Mouse (Mus musculus): ENCODE measurements at regions not wholly inside any gene's neighbourhood (a gene's known extent, or its start where the extent isn't known, plus 50 kb on each side); places are given as distances from the start of the nearest gene placed in this dataset.

DNA sequence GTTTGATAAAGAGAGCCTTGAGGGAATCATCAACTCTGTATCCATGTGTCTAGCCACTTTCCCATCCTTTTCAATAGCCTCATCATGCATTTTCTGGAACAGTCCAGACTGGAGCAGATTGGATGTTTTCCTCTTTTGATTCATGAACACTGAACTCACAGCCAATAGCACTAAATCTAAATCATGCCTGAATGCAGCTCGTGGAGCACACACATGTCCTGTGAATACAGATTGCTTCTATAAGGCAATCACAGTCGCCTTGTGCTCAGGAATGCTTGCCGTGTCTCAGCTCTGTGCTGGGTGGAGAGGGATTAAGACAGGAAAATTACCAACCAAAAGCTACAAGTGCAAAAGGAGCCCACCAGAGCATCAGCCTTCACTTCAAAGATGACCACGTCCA lies 100.9 kb upstream of the Spin1 start:
- no peak overlapping the region for H3K4me2 ChIP-seq (ENCODE audit: low read depth, low read length, poor library complexity, severe bottlenecking)
- H3K27ac ChIP-seq (ENCODE audit: low read depth, low read length): no peak overlapping the region
- H3K9me3 ChIP-seq (ENCODE audit: low read length): no peaks in the 10 kb centered on the region
- DNase-seq (ENCODE audit: low spot score): peak; percentile 33
- 70% methylated on average over 4 of the region's 4 CpGs for WGBS
- no peak overlapping the region for H3K4me3 ChIP-seq (ENCODE audit: low read depth, low read length)
- no peak for ATAC-seq (ENCODE audit: low FRiP score)
- no peak overlapping the region for H3K9ac ChIP-seq (replicated peaks; ENCODE audit: low read length, poor library complexity, severe bottlenecking)
- H3K27me3 ChIP-seq (ENCODE audit: insufficient read depth, low read length): no peaks in the 10 kb centered on the region
- H3K4me1 ChIP-seq (ENCODE audit: insufficient read depth, low read length): no peaks in the 10 kb centered on the region
- TF ChIP-seq CTCF (IDR thresholded peaks at IDR 0.05): no peak
- H3K36me3 ChIP-seq (ENCODE audit: insufficient read depth, low read length): no peaks in the 10 kb centered on the region

DNA sequence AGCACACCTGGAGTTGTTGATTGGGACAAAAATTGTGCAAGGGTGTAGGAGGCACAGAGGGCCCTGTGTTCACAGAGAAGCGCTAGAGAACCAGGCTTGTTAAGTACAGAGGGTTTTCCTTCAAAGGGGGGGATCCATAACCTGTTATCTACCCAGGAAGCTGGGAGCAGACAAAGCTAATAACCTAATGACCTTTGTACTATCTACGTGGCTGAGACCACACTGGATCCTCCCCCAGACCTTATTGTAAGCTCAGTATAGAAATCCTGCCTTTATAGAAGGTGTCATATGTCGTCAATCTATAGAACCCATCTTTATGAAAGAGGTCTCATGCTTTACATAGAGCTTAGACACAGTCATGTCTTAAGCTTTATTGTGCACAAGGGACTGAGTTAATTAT lies 95.9 kb upstream of the Spin1 start:
- no peak for TF ChIP-seq CTCF (IDR thresholded peaks at IDR 0.05)
- WGBS: 66% methylated on average over 3 of the region's 3 CpGs
- H3K4me1 ChIP-seq (ENCODE audit: insufficient read depth, low read length): no peaks in the 10 kb centered on the region

DNA sequence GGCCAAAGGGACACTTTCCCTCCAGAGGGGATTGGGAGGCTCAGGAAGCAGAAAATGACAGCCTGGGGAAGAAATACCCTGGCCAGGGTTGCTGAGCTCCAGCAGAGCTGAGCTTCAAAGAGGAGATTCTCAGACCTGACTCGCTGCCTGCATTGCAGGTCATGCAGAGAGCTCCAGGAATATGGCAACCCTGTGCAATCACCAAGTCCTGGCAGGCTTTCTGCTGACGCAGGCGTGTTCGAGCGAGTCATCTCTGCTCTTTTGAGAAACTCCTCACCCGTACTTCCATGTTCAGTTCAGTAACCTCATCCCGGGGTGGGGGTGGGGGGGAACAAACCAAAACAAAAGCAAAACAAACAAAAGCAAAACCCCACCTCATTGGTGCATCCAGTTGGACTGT lies 89.9 kb upstream of the Spin1 start:
- no peak overlapping the region for H3K9ac ChIP-seq (replicated peaks; ENCODE audit: low read length, poor library complexity, severe bottlenecking)
- no peak overlapping the region for H3K27ac ChIP-seq (ENCODE audit: low read depth, low read length)
- WGBS: 84% methylated on average over 7 of the region's 7 CpGs
- no peak overlapping the region for H3K4me2 ChIP-seq (ENCODE audit: low read depth, low read length, poor library complexity, severe bottlenecking)
- no peak overlapping the region for H3K4me3 ChIP-seq (ENCODE audit: low read depth, low read length)
- no peaks in the 10 kb centered on the region for H3K27me3 ChIP-seq (ENCODE audit: insufficient read depth, low read length)
- H3K4me1 ChIP-seq (ENCODE audit: insufficient read depth, low read length): no peaks in the 10 kb centered on the region
- H3K36me3 ChIP-seq (ENCODE audit: insufficient read depth, low read length): no peaks in the 10 kb centered on the region
- DNase-seq (ENCODE audit: low spot score) (no peak), ATAC-seq (ENCODE audit: low FRiP score) (no peak)
- TF ChIP-seq CTCF (IDR thresholded peaks at IDR 0.05): no peak
- H3K9me3 ChIP-seq (ENCODE audit: low read length): no peaks in the 10 kb centered on the region

More for the DNA sequence above, 95.9 kb upstream of the Spin1 start:
- no peaks in the 10 kb centered on the region for H3K27me3 ChIP-seq (ENCODE audit: insufficient read depth, low read length)
- ATAC-seq (ENCODE audit: low FRiP score): no peak
- H3K9ac ChIP-seq (replicated peaks; ENCODE audit: low read length, poor library complexity, severe bottlenecking): no peak overlapping the region
- no peaks in the 10 kb centered on the region for H3K36me3 ChIP-seq (ENCODE audit: insufficient read depth, low read length)
- H3K27ac ChIP-seq (ENCODE audit: low read depth, low read length): no peak overlapping the region
- no peak for DNase-seq (ENCODE audit: low spot score)
- H3K4me2 ChIP-seq (ENCODE audit: low read depth, low read length, poor library complexity, severe bottlenecking): no peak overlapping the region
- no peaks in the 10 kb centered on the region for H3K9me3 ChIP-seq (ENCODE audit: low read length)
- no peak overlapping the region for H3K4me3 ChIP-seq (ENCODE audit: low read depth, low read length)

DNA sequence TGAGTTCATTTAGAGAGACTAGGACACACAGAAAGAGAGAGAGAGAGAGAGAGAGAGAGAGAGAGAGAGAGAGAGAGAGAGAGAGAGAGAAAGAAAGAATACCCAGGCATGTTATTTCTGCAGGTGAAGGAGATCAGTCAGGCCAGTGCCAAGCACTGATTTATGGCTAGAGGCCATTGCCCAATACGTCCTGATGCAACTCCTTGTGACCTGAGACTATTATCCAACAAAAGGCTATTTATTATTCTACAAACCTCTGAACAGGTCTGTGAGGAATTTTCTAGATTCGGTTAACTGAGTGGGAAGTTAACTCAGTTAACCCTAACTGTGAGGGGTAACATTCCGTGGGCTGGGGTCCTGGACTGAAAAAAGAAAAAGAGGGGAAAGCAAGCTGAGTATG lies 84.5 kb upstream of the Spin1 start:
- Histone ChIP-seq H3K9me3 (ENCODE audit: low read length) (no peaks in the 10 kb centered on the region), H3K4me3 (ENCODE audit: low read depth, low read length) (no peak overlapping the region), H3K4me2 (ENCODE audit: low read depth, low read length, poor library complexity, severe bottlenecking) (no peak overlapping the region), H3K27ac (ENCODE audit: low read depth, low read length) (no peak overlapping the region), H3K4me1 (ENCODE audit: insufficient read depth, low read length) (no peaks in the 10 kb centered on the region), H3K9ac (replicated peaks; ENCODE audit: low read length, poor library complexity, severe bottlenecking) (no peak overlapping the region), H3K36me3 (ENCODE audit: insufficient read depth, low read length) (no peaks in the 10 kb centered on the region), H3K27me3 (ENCODE audit: insufficient read depth, low read length) (no peaks in the 10 kb centered on the region)
- 93% methylated on average over 3 of the region's 3 CpGs for WGBS
- no peak for TF ChIP-seq CTCF (IDR thresholded peaks at IDR 0.05)
- no peak for DNase-seq (ENCODE audit: low spot score)
- no peak for ATAC-seq (ENCODE audit: low FRiP score)

DNA sequence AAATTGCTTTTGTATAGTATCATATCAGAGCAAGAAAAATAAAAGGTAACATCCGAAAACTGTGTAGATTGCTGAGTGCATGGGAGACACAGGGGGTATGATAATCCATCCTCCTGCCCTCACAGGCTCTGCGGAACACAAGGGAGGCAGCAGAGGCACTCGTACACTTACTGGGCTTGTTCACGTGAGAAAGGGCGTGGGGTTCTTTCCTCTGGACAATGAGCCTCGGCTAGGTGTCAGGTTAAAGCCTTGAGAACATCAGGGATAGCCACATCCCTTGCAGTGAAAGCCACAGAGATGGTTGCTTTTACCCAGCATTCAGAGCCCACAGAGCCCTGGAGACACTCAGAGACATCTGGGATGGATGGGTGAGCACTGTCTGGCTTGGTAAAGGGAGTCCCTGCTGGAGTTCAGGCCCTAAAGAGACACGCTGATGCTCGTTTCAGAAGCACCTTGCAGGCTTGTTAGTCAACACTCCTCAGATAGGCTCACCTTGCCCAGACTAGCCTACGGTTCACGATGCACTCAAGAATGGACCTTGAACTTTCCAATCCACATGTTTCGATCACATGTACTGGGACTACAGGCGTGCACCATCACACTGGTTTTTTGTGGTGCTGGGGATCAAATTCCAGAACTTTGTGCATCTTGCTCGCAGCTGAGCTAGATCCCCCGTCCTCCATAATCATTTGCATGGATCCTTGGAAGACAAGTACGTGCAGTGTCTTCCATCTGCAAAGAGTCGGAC lies 83.5 kb upstream of the Spin1 start:
- H3K4me3 ChIP-seq (ENCODE audit: low read depth, low read length): no peak overlapping the region
- DNase-seq (ENCODE audit: low spot score): no peak
- 79% methylated on average over 16 of the region's 16 CpGs for WGBS

DNA sequence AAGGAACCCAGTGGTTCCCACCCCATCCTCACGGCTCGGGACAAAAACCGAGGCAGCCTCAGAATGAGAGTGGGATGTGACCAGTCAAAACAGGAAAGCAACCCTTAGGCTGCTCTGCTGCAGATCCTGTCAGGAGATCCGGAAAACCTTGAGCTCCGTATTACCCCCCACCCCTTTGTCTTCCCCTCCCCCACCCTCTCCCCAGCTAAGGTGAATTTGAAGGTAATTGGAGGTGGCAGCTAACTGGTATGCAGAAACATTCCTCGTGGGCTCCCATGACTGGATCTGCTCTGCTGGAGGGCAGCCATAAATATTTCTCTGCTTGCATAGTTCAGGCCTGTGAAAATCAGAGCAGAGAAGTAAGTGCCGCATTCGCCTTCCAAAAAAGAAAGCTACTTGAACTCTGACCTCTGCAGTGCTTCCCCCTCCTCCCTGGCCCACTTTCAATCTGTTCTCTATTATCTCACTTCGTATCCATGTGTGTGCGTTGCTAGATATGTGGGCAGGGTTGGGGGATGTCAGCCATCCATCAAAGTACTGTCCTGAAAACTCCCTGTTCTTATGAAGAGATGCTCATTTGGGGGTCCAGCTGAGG lies 82.9 kb upstream of the Spin1 start:
- peak; percentile 10 for DNase-seq (ENCODE audit: low spot score)

More for the DNA sequence above, 83.5 kb upstream of the Spin1 start:
- Histone ChIP-seq H3K4me1 (ENCODE audit: insufficient read depth, low read length) (no peaks in the 10 kb centered on the region), H3K27me3 (ENCODE audit: insufficient read depth, low read length) (no peaks in the 10 kb centered on the region), H3K9me3 (ENCODE audit: low read length) (no peaks in the 10 kb centered on the region), H3K27ac (ENCODE audit: low read depth, low read length) (no peak overlapping the region), H3K9ac (replicated peaks; ENCODE audit: low read length, poor library complexity, severe bottlenecking) (no peak overlapping the region), H3K36me3 (ENCODE audit: insufficient read depth, low read length) (no peaks in the 10 kb centered on the region), H3K4me2 (ENCODE audit: low read depth, low read length, poor library complexity, severe bottlenecking) (no peak overlapping the region)
- no peak for TF ChIP-seq CTCF (IDR thresholded peaks at IDR 0.05)
- no peak for ATAC-seq (ENCODE audit: low FRiP score)

More for the DNA sequence above, 82.9 kb upstream of the Spin1 start:
- Histone ChIP-seq H3K9me3 (ENCODE audit: low read length) (no peaks in the 10 kb centered on the region), H3K4me1 (ENCODE audit: insufficient read depth, low read length) (no peaks in the 10 kb centered on the region), H3K4me2 (ENCODE audit: low read depth, low read length, poor library complexity, severe bottlenecking) (no peak overlapping the region), H3K9ac (replicated peaks; ENCODE audit: low read length, poor library complexity, severe bottlenecking) (no peak overlapping the region), H3K27ac (ENCODE audit: low read depth, low read length) (no peak overlapping the region), H3K4me3 (ENCODE audit: low read depth, low read length) (no peak overlapping the region), H3K36me3 (ENCODE audit: insufficient read depth, low read length) (no peaks in the 10 kb centered on the region), H3K27me3 (ENCODE audit: insufficient read depth, low read length) (no peaks in the 10 kb centered on the region)
- no peak for ATAC-seq (ENCODE audit: low FRiP score)
- WGBS: 50% methylated on average over 10 of the region's 10 CpGs
- TF ChIP-seq CTCF (IDR thresholded peaks at IDR 0.05): no peak
